Mouse (Mus musculus): ENCODE data around the gene Vav3.

Gene Vav3

DNA sequence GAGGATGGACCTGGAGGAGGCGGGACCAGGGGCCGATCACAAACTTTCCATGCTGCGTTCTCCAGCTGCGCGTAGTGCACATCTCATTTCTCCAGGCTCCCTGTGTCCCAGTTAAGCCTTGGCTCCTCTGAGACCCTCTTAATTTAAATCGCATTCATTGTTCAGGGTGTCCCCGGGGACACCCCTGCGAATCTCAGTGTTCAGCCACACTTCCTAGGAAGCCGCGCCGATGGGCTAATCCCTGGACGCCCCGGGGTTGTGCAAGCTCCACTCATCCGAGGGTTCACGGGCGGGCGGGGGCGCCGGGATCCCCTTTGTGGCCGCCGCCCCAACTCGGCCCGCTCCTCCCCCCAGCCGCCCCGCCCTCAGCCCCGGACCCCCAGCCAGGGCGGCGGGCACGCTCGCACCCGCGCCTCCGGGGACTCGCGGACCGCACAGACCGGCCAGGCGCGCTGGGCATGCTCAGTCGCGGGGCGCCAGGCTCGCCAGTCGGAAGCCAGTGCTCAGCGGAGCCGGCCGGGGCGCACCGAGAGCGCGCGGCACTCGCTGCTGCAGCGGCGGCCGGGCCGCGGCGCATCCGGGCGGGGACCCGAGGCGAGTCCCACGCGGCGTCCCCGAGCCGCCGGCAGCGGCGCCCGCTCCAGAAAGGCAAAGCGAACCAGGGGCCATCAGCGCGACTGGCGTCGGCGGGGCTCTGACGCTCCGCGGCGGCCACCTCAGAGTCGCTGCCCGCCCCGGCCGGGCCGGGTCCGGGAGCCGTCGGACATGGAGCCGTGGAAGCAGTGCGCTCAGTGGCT lies at the start of gene Vav3:
Vav3 (plus strand) TSS at position 380 of the 797 bp plus-strand sequence.
- peak; percentile 83 for ATAC-seq (ENCODE audit: low TSS enrichment)

DNA sequence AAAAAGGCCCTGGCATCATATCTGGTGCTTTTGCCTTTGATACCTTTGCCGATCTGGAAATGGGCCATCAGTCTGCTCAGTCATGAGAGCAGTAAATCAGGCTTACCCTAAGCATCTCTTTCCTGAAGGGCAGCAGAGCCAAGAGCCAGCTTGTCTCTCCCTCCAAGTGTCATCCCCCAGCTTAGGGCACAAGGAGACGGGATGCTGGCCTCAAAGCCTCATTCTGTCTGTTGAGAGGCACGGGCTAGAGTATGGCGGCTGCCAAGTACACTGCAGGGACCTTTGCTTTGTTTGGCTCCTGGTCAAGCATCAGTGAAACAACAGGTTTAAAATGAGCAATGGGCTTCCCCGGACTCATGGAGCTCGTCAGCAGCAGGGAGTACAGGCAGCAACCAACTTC lies 41.6 kb upstream of the Vav3 start:
- no peak for ATAC-seq (ENCODE audit: low TSS enrichment)

DNA sequence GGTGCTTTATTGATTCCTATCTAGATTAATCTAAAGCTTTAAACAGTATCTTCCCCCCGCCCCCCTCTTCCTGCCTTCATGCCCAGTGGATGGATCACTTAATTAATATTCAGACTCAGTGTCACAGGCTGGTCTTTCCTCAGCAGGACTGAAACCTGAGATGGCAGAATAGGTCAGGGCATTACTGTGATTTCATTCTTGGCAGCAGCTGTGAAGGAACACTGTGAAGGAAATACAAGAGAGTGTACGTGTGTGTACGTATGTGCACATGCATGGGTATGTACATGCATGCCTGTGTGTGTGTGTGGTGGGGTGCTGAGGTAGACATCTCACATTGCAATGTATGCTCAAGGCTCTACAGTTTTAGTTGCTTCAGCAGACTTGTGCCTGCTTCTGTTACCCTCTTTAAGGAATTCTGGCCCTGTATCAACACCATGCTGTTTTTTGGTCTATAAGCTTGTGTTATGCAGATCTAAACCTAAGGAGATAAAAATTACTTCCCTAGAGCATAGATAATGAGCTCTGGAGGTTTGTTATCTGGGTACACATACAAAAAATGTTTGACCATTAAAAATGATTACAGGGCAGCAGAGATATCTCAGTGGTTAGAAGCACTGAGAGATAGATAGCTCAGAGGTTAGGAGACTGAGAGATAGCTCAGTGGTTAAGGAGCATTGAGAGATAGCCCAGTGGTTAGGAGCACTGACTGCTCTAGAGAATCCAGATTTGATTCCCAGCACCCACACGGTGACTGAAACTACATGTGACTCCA lies 41.0 kb upstream of the Vav3 start:
- ATAC-seq (ENCODE audit: low TSS enrichment), result no peak

- ATAC-seq (ENCODE audit: low TSS enrichment), result no peak
Measured at GRCm38 (mm10) chr3:109302059-109302458, 38.4 kb upstream of the Vav3 start.

- peak; percentile 44 for ATAC-seq (ENCODE audit: low TSS enrichment)
Measured at GRCm38 (mm10) chr3:109307406-109307805, 33.0 kb upstream of the Vav3 start.

DNA sequence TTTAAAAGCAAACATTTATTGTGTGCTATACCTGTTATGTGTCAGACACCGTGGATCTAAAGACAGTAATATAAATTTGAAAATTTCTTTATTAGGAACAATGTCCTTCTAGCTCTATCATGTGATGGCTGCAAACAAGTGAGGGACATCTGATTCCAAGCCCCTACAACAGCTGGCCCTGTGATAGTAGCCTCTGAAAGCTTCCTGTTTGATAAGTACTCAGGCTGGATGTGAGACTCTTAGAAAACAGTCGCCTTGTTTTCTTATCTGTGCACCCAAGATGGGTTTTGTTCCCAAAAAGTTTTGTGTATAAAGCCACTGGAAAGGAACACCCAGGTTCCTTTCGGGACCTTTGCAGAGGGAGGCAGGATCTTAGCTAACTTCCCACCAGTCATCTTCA lies 32.0 kb upstream of the Vav3 start:
- ATAC-seq (ENCODE audit: low TSS enrichment), result no peak

- ATAC-seq (ENCODE audit: low TSS enrichment), result no peak
Measured at GRCm38 (mm10) chr3:109309317-109310265, 30.9 kb upstream of the Vav3 start.

GRCm38 (mm10) chr3:109311172-109311824 lies 29.2 kb upstream of the Vav3 start:
- ATAC-seq (ENCODE audit: low TSS enrichment), result no peak

GRCm38 (mm10) chr3:109311875-109312274 lies 28.6 kb upstream of the Vav3 start:
- no peak for ATAC-seq (ENCODE audit: low TSS enrichment)

DNA sequence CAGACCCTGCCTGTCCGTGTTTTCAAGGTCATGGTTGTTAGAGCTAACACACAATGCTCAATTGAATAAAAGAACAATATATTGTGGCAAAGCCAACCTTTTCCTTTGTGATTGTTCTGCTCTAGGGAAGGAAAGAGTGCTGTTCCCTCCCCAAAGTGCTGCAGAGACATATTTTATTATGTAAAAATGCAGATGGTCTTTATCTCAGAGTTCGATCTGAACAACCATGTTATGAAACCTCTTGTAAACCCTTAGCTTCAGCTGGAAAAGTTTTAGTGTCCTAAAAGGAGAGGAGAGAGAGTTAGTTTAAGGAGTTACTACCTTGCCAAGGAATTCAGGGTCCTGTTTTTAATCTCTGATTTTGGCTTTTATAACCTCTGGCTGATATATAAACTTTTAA lies 27.0 kb upstream of the Vav3 start:
- ATAC-seq (ENCODE audit: low TSS enrichment), result no peak

GRCm38 (mm10) chr3:109322225-109322624 lies 18.2 kb upstream of the Vav3 start:
- ATAC-seq (ENCODE audit: low TSS enrichment), result no peak

DNA sequence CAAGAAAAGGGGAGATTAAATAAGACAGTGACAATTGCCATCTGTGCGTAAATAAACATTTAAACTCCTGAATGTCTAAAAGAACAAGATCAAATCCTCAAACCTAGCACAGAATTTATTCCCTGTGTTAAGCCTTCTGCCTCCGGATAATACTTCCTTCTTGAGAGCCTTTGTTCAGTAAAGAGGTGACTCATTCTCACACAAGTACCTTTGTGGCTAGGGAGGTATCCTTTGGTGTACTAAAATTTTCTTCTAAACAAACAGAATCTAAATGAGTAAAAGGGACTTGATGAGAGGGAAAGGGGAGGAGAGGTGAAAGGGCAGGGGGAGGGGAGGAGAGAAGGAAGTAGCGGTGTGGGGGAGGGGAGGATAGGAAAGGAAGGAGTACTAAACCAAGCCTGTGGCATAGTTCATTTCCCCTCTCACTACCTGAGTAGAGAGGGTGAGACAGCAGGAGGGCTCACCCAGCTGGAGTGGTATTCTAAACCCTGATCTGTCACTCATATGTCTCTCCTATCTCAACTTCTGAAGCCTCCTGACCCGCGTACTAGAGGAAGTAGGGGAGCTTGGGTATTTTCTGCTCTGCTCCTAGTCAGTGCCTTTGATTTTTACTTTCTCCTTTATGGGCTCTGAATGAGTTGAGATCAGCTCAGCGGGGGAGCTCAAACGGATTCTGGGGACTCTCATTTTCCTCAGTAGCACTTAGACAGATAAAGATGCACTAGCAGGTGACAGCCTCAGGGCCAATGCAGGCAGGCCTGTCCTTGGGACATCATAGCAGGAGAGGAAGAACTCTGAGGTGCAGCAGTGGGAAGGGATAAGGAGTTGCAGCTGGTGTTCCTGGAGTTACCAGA lies 16.8 kb upstream of the Vav3 start:
- no peak; the same call in 1 of the 2 replicates for ATAC-seq (ENCODE audit: low TSS enrichment)

GRCm38 (mm10) chr3:109327128-109327527 lies 13.3 kb upstream of the Vav3 start:
- ATAC-seq (ENCODE audit: low TSS enrichment), result peak; percentile 72

DNA sequence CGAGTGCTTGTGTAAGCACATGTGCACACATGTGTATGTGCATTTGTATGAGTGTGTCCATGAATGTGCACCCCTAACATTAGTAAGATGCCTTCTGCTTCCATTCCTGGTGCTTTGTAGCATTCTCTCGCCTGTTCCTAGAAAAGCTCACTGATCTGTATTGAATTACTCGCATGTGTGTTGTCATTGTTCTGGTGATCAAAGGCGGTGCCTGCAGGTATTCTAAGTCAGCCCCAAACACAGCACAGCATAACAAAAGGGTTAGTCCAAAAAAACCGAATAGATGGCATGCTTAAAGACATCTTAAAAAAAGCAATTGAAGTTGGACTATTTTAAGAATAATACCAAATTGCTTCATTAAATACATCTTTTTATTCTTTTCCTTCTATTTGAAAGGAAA lies 7.7 kb upstream of the Vav3 start:
- no peak for ATAC-seq (ENCODE audit: low TSS enrichment)

DNA sequence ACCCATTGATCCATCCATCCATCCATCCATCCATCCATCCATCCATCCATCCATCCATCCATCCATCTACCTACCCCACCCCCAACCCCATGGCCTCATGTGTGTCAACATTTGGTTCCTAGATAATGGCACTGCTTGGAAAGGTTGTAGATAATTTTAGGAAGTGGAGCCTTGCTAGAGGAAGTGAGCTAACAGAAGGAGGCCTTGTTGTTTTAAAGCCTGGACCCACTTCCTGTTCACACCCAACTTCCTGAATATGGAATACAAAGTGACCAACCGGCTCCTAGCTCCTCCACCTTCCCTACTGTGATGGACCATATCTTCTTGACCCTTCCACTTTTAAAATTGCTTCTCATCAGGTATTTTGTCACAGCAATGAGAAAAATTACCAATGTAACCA lies 5.0 kb upstream of the Vav3 start:
- ATAC-seq (ENCODE audit: low TSS enrichment), result no peak

GRCm38 (mm10) chr3:109339290-109339689 lies 1.2 kb upstream of the Vav3 start:
- no peak for ATAC-seq (ENCODE audit: low TSS enrichment)

GRCm38 (mm10) chr3:109339941-109340273 lies 546 bp upstream of the Vav3 start:
- peak; percentile 85 for ATAC-seq (ENCODE audit: low TSS enrichment)

- peak; percentile 5; the same call in 1 of the 2 replicates for ATAC-seq (ENCODE audit: low TSS enrichment)
Measured at GRCm38 (mm10) chr3:109341071-109341480, 623 bp downstream of the Vav3 start.

- 0 out of 2 replicates have a peak, but pooled peaks have one; percentile 22 for ATAC-seq (ENCODE audit: low TSS enrichment)
Measured at GRCm38 (mm10) chr3:109341631-109342030, 1.2 kb downstream of the Vav3 start.

DNA sequence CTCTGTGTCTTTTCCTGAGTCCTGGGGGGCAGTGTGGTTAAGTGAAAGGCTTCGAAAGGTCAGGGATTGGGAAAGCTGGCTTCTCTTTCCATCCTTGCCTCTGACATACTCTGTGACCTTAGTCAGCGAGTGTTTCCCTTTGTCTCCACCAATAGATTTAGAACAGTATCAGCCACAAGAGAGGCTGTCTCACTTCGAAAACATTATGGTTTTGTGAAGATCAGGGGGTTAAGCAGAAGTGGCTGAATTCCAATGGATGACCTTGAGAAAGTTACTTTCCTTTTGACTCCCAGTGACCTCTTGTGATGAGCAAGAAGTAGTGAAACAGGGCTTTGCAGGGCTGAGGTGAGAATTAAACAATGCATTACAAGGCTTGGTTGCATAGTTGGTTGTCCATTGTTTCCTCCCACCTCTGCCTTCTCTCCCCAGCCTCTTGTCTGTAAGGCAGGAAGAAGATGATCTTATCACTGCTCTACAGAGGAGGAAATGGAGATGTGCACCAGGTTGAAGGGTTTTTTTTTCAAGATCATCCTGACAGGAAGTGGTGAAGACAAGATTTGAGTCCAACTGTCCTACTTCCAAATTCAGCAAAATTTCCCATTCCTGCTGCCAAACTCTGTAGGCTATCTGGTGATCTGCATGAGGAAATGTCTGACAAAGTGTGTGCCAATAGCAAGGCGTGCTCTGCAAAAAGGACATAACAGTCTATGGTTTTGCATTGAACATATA lies 11.7 kb downstream of the Vav3 start:
- ATAC-seq (ENCODE audit: low TSS enrichment), result peak; percentile 82

All from frontal cortex, adult (tissue).